Mouse (Mus musculus): ENCODE results near the gene Gm49661. TPM values are rescaled to one million over a fixed set of nuclear protein-coding genes. Genes with fewer than 3 reads are reported as not detected.
A peak's percentile ranks its signal among the peaks of the same experiment; 100 is the strongest.

Gm49661 gene
- polyA plus RNA-seq, 1 experiment from 2014 or later, result not detected

DNA sequence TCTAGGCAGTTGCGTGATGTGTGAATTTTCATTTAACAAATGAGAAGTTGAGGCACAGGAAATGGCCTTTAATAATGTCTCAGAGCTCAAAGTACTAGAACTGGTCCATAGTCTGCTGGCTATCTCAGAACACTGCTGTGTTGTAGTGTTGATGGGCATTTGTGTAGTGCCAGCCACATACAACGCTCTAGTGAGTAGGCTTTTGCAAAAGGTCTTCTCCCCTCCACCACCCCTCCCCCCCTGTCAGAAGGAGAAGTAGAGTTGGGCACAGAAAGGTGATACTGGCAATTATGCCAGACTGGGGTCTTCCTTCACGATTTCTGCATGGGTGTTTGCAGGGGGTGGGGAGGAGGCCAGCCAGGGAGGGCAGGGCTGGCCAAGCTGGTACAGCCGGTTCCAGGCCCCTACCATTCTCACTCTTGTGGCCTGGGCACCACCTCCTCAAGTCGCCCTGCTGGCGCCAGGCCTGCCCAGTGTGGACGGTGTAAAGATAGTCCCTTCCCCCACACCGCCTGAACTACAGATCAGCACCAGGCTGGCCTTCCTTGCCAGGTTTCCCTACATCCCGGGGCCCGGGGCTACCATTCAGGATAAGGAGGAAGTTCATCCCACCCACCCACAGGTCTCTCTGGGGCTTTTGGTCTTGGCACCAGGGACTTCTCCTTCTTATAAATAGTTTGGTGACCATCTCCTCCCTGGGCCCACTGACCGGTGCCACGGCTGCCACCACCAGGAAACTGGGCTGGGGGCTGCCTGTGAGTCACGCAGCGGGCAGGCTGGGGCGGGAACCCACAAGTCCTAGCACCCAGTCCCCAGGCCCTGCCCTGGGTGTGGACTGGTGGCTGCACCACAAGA lies 12.6 kb upstream of the Gm49661 start:
- no peaks in the 10 kb centered on the region for H3K36me3 ChIP-seq (ENCODE audit: poor library complexity, severe bottlenecking)
- peaks cover 76% of the 10 kb centered on the region for H3K27me3 ChIP-seq
- WGBS, result 80% methylated on average over 15 of the region's 15 CpGs
- H3K9ac ChIP-seq, result no peak overlapping the region
- H3K27ac ChIP-seq, result no peak overlapping the region
- H3K4me3 ChIP-seq, result no peak overlapping the region
- no peak for ATAC-seq
- no peaks in the 10 kb centered on the region for H3K9me3 ChIP-seq (replicated peaks)
- no peak overlapping the region for H3K4me2 ChIP-seq
- peaks cover 66% of the 10 kb centered on the region for H3K4me1 ChIP-seq

DNA sequence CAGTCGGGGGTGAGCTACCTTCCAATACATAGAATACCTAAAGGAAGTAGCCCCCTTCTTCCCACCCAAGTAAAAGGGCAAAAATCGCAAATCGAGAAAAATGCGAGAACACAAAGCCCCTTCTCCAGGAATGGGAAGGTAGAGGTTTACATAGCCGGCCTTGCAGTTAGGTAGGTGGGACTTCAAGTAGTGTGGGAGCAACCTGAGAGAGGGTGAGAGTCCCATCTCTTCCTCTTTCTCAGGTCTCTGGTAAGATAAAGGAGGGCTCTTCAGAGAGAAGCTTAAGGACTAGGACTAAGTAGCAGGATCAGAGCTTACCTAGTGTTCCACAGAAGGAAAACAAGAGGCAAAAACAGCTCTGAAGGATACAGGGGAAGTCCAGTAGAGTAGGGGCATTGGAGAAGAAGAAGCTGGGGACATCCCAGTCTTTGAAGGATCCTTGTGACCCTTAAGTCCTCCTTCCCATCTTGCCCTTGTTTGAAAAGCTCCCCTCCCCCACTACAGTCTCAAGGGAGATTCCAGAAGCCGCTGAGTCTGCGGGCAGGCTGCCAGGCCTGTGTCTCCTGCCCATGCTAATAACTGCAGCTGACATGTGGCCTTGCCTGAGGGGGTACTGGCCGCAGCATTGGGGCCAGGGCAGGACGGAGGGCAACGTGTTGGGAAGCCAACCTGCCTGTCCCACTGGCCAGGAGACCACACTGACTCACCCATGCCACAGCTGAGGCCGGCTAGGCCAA lies 11.6 kb upstream of the Gm49661 start:
- H3K27me3 ChIP-seq, result peaks cover 66% of the 10 kb centered on the region

GRCm38 (mm10) chr8:84979599-84980421 lies 10.6 kb upstream of the Gm49661 start:
- Histone ChIP-seq H3K4me3 (peak overlapping the region; percentile 35), H3K36me3 (ENCODE audit: poor library complexity, severe bottlenecking) (peaks cover 6% of the 10 kb centered on the region; the same call in 1 of the 2 replicates), H3K27me3 (peaks cover 65% of the 10 kb centered on the region), H3K4me2 (peak overlapping the region; percentile 96), H3K27ac (peak overlapping the region; percentile 19; the same call in 1 of the 2 replicates), H3K9me3 (replicated peaks) (no peaks in the 10 kb centered on the region), H3K4me1 (peaks cover 69% of the 10 kb centered on the region), H3K9ac (peak overlapping the region; percentile 53)
- ATAC-seq, result peak; percentile 34
- WGBS, result under 1% methylated on average over 40 of the region's 42 CpGs

More for the DNA sequence above, 11.6 kb upstream of the Gm49661 start:
- Histone ChIP-seq H3K27ac (no peak overlapping the region), H3K4me1 (peaks cover 69% of the 10 kb centered on the region), H3K4me3 (no peak overlapping the region), H3K9ac (peak overlapping the region; percentile 53; the same call in 1 of the 2 replicates), H3K9me3 (replicated peaks) (no peaks in the 10 kb centered on the region), H3K36me3 (ENCODE audit: poor library complexity, severe bottlenecking) (no peaks in the 10 kb centered on the region), H3K4me2 (peak overlapping the region; percentile 96; the same call in 1 of the 2 replicates)
- ATAC-seq, result no peak
- 33% methylated on average over 11 of the region's 11 CpGs for WGBS

GRCm38 (mm10) chr8:84978248-84978940 lies 9.2 kb upstream of the Gm49661 start, which contains the start of gene Junb:
Gene Junb (minus strand): TSS chr8:84978718.
- peak; percentile 31 for ATAC-seq
- 1% methylated on average over 63 of the region's 63 CpGs for WGBS
- peaks cover 71% of the 10 kb centered on the region for H3K4me1 ChIP-seq

GRCm38 (mm10) chr8:84977435-84978247 lies 8.4 kb upstream of the Gm49661 start:
- H3K9me3 ChIP-seq (replicated peaks), result no peaks in the 10 kb centered on the region
- peak overlapping the region; percentile 96 for H3K4me2 ChIP-seq
- H3K4me1 ChIP-seq, result peaks cover 71% of the 10 kb centered on the region
- peak overlapping the region; percentile 72 for H3K9ac ChIP-seq
- H3K27ac ChIP-seq, result no peak overlapping the region; the same call in 1 of the 2 replicates
- ATAC-seq, result no peak
- peak overlapping the region; percentile 51 for H3K4me3 ChIP-seq
- H3K27me3 ChIP-seq, result peaks cover 54% of the 10 kb centered on the region
- H3K36me3 ChIP-seq (ENCODE audit: poor library complexity, severe bottlenecking), result peaks cover 27% of the 10 kb centered on the region
- WGBS, result under 1% methylated on average over 70 of the region's 70 CpGs

More at GRCm38 (mm10) chr8:84978248-84978940, 9.2 kb upstream of the Gm49661 start, which contains the start of gene Junb:
- Histone ChIP-seq H3K4me3 (peak within 1 kb of the TSS; percentile 51), H3K9ac (peak within 1 kb of the TSS; percentile 72), H3K27ac (no peak within 1 kb of the TSS; the same call in 1 of the 2 replicates), H3K4me2 (peak within 1 kb of the TSS; percentile 96), H3K27me3 (peaks cover 55% of the 10 kb centered on the region), H3K9me3 (replicated peaks) (no peaks in the 10 kb centered on the region), H3K36me3 (ENCODE audit: poor library complexity, severe bottlenecking) (peaks cover 20% of the 10 kb centered on the region)

- Histone ChIP-seq H3K4me2 (peak overlapping the region; percentile 96), H3K4me1 (peaks cover 74% of the 10 kb centered on the region), H3K9ac (peak overlapping the region; percentile 72), H3K27ac (no peak overlapping the region), H3K36me3 (ENCODE audit: poor library complexity, severe bottlenecking) (peaks cover 35% of the 10 kb centered on the region), H3K4me3 (peak overlapping the region; percentile 51), H3K27me3 (peaks cover 46% of the 10 kb centered on the region), H3K9me3 (replicated peaks) (no peaks in the 10 kb centered on the region)
- no peak for ATAC-seq
- WGBS, result 5% methylated on average over 24 of the region's 25 CpGs
Observed at GRCm38 (mm10) chr8:84976763-84977434, 7.7 kb upstream of the Gm49661 start.

DNA sequence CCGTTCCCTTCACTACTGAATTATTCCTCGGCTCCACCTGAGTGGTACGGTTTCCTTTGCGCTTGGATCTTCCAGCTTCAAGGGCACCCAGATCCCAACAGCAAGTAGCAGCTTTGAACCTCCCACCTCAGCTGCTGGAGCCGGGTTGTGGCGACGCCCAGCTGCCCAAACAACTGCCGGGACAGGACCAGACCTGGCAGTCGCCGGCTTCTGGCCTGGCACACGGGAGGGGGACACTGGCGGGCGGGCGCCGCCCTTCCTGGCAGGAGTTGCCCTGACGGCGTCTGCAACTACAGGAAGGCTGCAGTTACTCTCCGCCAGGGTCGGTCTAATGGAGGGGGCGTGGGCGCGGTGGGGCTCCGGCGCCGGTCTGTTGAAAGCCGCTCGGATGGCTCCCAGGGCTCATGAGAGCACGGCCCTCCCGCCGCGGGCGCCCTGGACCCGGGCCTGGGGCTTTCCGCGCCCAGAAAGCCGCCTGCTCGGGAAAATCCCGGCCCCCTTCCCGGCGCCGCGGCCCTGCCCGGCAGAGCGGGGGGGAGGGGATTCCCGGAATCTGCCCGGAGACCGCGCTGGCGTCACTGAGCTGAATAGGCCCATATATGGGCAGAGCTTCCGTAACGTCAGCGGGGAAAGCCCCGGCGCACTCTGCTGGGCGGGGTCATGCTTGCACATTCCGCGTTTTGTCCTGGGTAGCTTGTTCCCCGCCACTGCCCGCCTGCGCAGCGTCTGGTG lies 7.0 kb upstream of the Gm49661 start:
- Histone ChIP-seq H3K4me2 (peak overlapping the region; percentile 96), H3K4me1 (peaks cover 78% of the 10 kb centered on the region), H3K9ac (peak overlapping the region; percentile 72), H3K9me3 (replicated peaks) (no peaks in the 10 kb centered on the region), H3K27me3 (peaks cover 42% of the 10 kb centered on the region), H3K36me3 (ENCODE audit: poor library complexity, severe bottlenecking) (peaks cover 42% of the 10 kb centered on the region), H3K27ac (peak overlapping the region; percentile 54; the same call in 1 of the 2 replicates), H3K4me3 (peak overlapping the region; percentile 51)
- ATAC-seq, result peak; percentile 90
- WGBS, result under 1% methylated on average over 61 of the region's 61 CpGs

DNA sequence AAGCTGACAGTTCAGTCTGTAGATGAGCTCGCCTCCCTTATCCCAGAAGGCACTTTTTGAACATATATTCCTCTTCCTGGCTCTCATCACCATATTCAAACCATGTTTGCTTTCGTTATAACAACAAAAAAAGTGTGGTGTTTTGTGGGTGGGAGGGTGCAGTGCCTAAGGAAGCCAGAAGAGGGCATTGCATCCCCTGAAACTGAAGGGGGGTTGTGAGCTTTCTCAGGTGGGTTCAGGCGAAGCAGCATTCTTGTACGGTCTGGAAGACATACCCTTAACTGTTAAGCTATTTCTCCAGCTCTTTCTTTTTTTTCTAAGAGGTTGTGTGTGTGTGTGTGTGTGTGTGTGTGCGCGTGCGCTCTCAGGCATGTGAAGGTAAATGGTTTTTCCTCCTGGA lies 6.2 kb upstream of the Gm49661 start:
- Histone ChIP-seq H3K27me3 (peaks cover 35% of the 10 kb centered on the region), H3K4me3 (peak overlapping the region; percentile 51; the same call in 1 of the 2 replicates), H3K9me3 (replicated peaks) (no peaks in the 10 kb centered on the region), H3K4me2 (peak overlapping the region; percentile 96), H3K36me3 (ENCODE audit: poor library complexity, severe bottlenecking) (peaks cover 47% of the 10 kb centered on the region), H3K4me1 (peaks cover 78% of the 10 kb centered on the region), H3K9ac (peak overlapping the region; percentile 72; the same call in 1 of the 2 replicates), H3K27ac (no peak overlapping the region)
- no peak for ATAC-seq
- WGBS, result 34% methylated on average over 7 of the region's 7 CpGs

DNA sequence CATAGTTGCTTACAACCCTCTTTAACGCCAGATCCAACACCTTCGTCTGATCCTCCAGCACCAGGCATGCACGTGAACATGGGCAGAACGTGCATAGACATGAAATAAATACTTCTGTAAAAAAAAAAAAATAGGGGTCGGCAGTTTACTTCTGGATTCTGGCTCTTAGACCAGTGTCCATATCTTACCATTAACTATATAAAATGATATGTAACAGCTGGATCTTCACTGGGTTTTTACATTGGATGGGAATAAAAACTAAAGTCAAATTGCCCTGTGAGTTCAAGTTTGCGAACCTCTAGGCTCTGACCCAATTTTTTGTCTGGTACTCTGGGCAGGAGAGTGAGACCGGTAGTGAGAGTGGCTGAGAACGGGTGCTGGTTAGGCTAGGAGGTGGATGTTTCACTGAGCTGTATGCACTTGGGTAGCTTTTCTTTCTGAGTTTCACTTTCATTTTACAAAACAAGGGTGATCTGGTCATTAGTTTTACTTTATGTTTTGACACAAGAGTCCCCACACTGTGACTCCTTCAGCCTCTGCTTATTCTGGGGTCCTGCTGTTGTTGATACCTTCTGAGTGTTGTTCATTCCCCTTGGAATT lies 5.4 kb upstream of the Gm49661 start:
- WGBS, result 83% methylated on average over 8 of the region's 8 CpGs
- Histone ChIP-seq H3K4me3 (no peak overlapping the region), H3K4me2 (no peak overlapping the region), H3K4me1 (peaks cover 72% of the 10 kb centered on the region), H3K9me3 (replicated peaks) (no peaks in the 10 kb centered on the region), H3K9ac (no peak overlapping the region), H3K27me3 (peaks cover 29% of the 10 kb centered on the region), H3K27ac (no peak overlapping the region), H3K36me3 (ENCODE audit: poor library complexity, severe bottlenecking) (peaks cover 47% of the 10 kb centered on the region)
- no peak for ATAC-seq
